22 mouse cellular contexts compared by ENCODE assay signal in the genomic region with DNA sequence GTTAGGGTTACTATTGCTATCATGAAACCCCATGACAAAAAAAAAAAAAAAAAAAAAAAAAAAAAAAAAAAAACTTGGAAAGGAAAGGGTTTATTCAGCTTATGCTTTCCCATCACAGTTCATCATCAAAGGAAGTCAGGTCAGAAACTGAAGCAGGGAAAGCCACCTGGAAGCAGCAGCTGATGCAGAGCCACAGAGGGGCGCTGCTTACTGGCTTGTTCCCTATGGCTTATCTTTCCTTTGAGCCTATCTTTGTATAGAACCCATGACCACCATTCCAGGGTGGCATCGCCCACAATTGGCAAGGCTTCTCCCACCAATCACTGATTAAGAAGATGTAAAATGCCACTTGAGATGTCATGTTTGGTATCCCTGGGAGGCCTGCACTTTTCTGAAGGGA.
DNase-seq lines count a peak whose midpoint lies in the region; ATAC-seq and TF ChIP-seq lines count a peak whose summit lies in the region.
"Had no signal": no experiment of that assay in that cellular context is flagged by ENCODE, and none has a peak within 500 bp of the region (broad histone marks: within the 10 kb centered on the region; RNA-seq: fewer than 3 reads in every experiment).

No protein-coding gene starts in this region.

- no peak overlapping the region for H3K4me2 ChIP-seq in CH12.LX (ENCODE audit: insufficient read depth, low read depth, poor library complexity, severe bottlenecking)
- H3K4me2 ChIP-seq in midbrain, postnatal 0 days (ENCODE audit: low read depth, low read length, poor library complexity, severe bottlenecking), result no peak overlapping the region
- H3K4me2 ChIP-seq: embryonic facial prominence, embryonic 13.5 days; embryonic facial prominence, embryonic 15.5 days; forebrain, embryonic 12.5 days had no signal

- H3K36me3 ChIP-seq in kidney, adult 2 months (ENCODE audit: control insufficient read depth, insufficient read depth, low read length), result no peaks in the 10 kb centered on the region
- no peaks in the 10 kb centered on the region for H3K36me3 ChIP-seq in CH12.LX (replicated peaks in 1 of 2; ENCODE audit: control insufficient read depth in 1 of 2, insufficient read depth in 1 of 2, low read length in 1 of 2)
- H3K36me3 ChIP-seq in ES-Bruce4 (ENCODE audit: control insufficient read depth, insufficient read depth, low read length, poor library complexity, severe bottlenecking), result no peaks in the 10 kb centered on the region
- H3K36me3 ChIP-seq in midbrain, postnatal 0 days (ENCODE audit: insufficient read depth, low read length), result no peaks in the 10 kb centered on the region
- H3K36me3 ChIP-seq: embryonic facial prominence, embryonic 13.5 days; embryonic facial prominence, embryonic 15.5 days; forebrain, embryonic 10.5 days; forebrain, embryonic 12.5 days had no signal

- TF ChIP-seq CTCF in kidney, adult 2 months (conservative IDR thresholded peaks at IDR 0.05; ENCODE audit: insufficient read depth, insufficient read length, low read depth, low read length), result 0 out of 2 replicates have a peak, but pooled peaks have one; percentile 7
- TF ChIP-seq CTCF in CH12.LX (conservative IDR thresholded peaks at IDR 0.05 in 1 of 2, IDR thresholded peaks at IDR 0.05 in 1 of 2; ENCODE audit: low read depth in 2 of 2, low read length in 2 of 2), result peak in 1 of 2 experiments; percentile 54; a peak in 2 of 4 replicates
- TF ChIP-seq CTCF in ES-Bruce4 (IDR thresholded peaks at IDR 0.05; ENCODE audit: low read depth, low read length), result peak; percentile 26
- no peak for TF ChIP-seq CTCF in midbrain, postnatal 0 days (IDR thresholded peaks at IDR 0.05)

- no peaks in the 10 kb centered on the region for H3K79me2 ChIP-seq in CH12.LX (replicated peaks; ENCODE audit: control insufficient read depth, extremely low read depth, insufficient read depth, poor library complexity, severe bottlenecking)

- no peak overlapping the region for H3K4me3 ChIP-seq in kidney, adult 2 months (ENCODE audit: insufficient read depth, low read depth, low read length)
- H3K4me3 ChIP-seq in CH12.LX (replicated peaks in 1 of 3; ENCODE audit: low read depth in 2 of 3, low read length in 2 of 3, poor library complexity in 1 of 3) (no peak overlapping the region), ES-Bruce4 (ENCODE audit: low read depth, low read length) (no peak overlapping the region)
- H3K4me3 ChIP-seq in midbrain, postnatal 0 days (ENCODE audit: low read depth, low read length), result no peak overlapping the region
- H3K4me3 ChIP-seq: embryonic facial prominence, embryonic 13.5 days; embryonic facial prominence, embryonic 15.5 days; erythroblast, embryonic 14.5 days; forebrain, embryonic 10.5 days; forebrain, embryonic 12.5 days had no signal

- H3K9ac ChIP-seq in CH12.LX (ENCODE audit: insufficient read depth, low read depth) (no peak overlapping the region), ES-Bruce4 (ENCODE audit: low read depth, poor library complexity, severe bottlenecking) (no peak overlapping the region)
- H3K9ac ChIP-seq in midbrain, postnatal 0 days (replicated peaks; ENCODE audit: low read length, poor library complexity, severe bottlenecking), result no peak overlapping the region
- H3K9ac ChIP-seq: embryonic facial prominence, embryonic 13.5 days; embryonic facial prominence, embryonic 15.5 days; forebrain, embryonic 12.5 days had no signal

- dilution Hi-C loops in CH12.LX (cut with MboI; ENCODE audit: extremely low pct_ligation_motif_present, extremely low pct_unique_long_range_greater_than_20kb, low sequenced_read_pairs), result no loop called here

- no peak for TF ChIP-seq POLR2A in kidney, adult 2 months (IDR thresholded peaks at IDR 0.05; ENCODE audit: low read depth, low read length)
- TF ChIP-seq POLR2A in CH12.LX (IDR thresholded peaks at IDR 0.05; ENCODE audit: low read depth, low read length) (no peak), ES-Bruce4 (IDR thresholded peaks at IDR 0.05; ENCODE audit: insufficient read depth, low read length) (no peak)

- DNase-seq in kidney, adult 2 months, result no peak
- DNase-seq in kidney, postnatal 25 days, result no peak
- DNase-seq in CH12.LX (ENCODE audit: extremely low read depth), result no peak
- no peak for DNase-seq in midbrain, postnatal 0 days (ENCODE audit: low spot score)
- DNase-seq: adrenal gland, adult 2 months; adrenal gland, postnatal 10 days; adrenal gland, postnatal 25 days; cerebellum, adult 11 months; cerebellum, adult 18-20 months; cerebellum, adult 8-10 months; cerebellum, adult 9-11 months; cerebellum, postnatal 14 days; cerebellum, postnatal 36 days; embryo, embryonic 11 days had no signal

- H3K27me3 ChIP-seq in kidney, adult 2 months (replicated peaks; ENCODE audit: control insufficient read depth, insufficient read depth, low read length), result no peaks in the 10 kb centered on the region
- no peaks in the 10 kb centered on the region for H3K27me3 ChIP-seq in CH12.LX (replicated peaks)
- no peaks in the 10 kb centered on the region for H3K27me3 ChIP-seq in ES-Bruce4 (ENCODE audit: control insufficient read depth, insufficient read depth, low read length, poor library complexity, severe bottlenecking)
- H3K27me3 ChIP-seq in midbrain, postnatal 0 days (ENCODE audit: insufficient read depth, low read length), result no peaks in the 10 kb centered on the region
- H3K27me3 ChIP-seq: embryonic facial prominence, embryonic 13.5 days; embryonic facial prominence, embryonic 15.5 days; forebrain, embryonic 12.5 days had no signal

- WGBS in kidney, adult 2 months, result 92% methylated on average over 2 of the region's 2 CpGs
- WGBS in midbrain, postnatal 0 days, result 98% methylated on average over 2 of the region's 2 CpGs

- TF ChIP-seq RAD21 in CH12.LX (IDR thresholded peaks at IDR 0.05; ENCODE audit: low read depth, low read length), result peak; percentile 56

- no peak for ATAC-seq in midbrain, postnatal 0 days (ENCODE audit: low FRiP score)
- ATAC-seq: forebrain, embryonic 14.5 days; forebrain, embryonic 16.5 days had no signal

- no peak overlapping the region for H3K27ac ChIP-seq in kidney, adult 2 months (ENCODE audit: insufficient read depth, low read depth, low read length)
- H3K27ac ChIP-seq in CH12.LX (ENCODE audit: insufficient read depth, low read depth) (no peak overlapping the region), ES-Bruce4 (ENCODE audit: insufficient read depth, low read length) (no peak overlapping the region)
- no peak overlapping the region for H3K27ac ChIP-seq in midbrain, postnatal 0 days (ENCODE audit: low read depth, low read length)
- H3K27ac ChIP-seq: embryonic facial prominence, embryonic 13.5 days; embryonic facial prominence, embryonic 15.5 days; forebrain, embryonic 10.5 days; forebrain, embryonic 12.5 days had no signal

- in situ Hi-C loops in CH12.LX (cut with MboI; ENCODE audit: low pct_ligation_motif_present, low pct_unique_long_range_greater_than_20kb, low sequenced_read_pairs), result no loop called here

- TF ChIP-seq EP300 in CH12.LX (IDR thresholded peaks at IDR 0.05; ENCODE audit: low read length) (no peak), ES-Bruce4 (IDR thresholded peaks at IDR 0.05; ENCODE audit: insufficient read depth, low read depth, low read length) (no peak)

- H3K9me3 ChIP-seq in CH12.LX (replicated peaks; ENCODE audit: low read length) (no peaks in the 10 kb centered on the region), ES-Bruce4 (replicated peaks; ENCODE audit: control insufficient read depth, insufficient read depth, low read length, poor library complexity, severe bottlenecking) (no peaks in the 10 kb centered on the region)
- no peaks in the 10 kb centered on the region for H3K9me3 ChIP-seq in midbrain, postnatal 0 days (ENCODE audit: low read length)
- H3K9me3 ChIP-seq: embryonic facial prominence, embryonic 13.5 days; embryonic facial prominence, embryonic 15.5 days; forebrain, embryonic 10.5 days; forebrain, embryonic 12.5 days had no signal

- no peaks in the 10 kb centered on the region for H3K4me1 ChIP-seq in kidney, adult 2 months (ENCODE audit: control insufficient read depth, insufficient read depth, low read length)
- peaks cover 2 to 12% of the 10 kb centered on the region in 2 experiments; a peak in 2 of 4 replicates for H3K4me1 ChIP-seq in CH12.LX (ENCODE audit: control insufficient read depth in 1 of 2, insufficient read depth in 2 of 2)
- no peaks in the 10 kb centered on the region for H3K4me1 ChIP-seq in ES-Bruce4 (ENCODE audit: control insufficient read depth, insufficient read depth, low read length)
- H3K4me1 ChIP-seq in midbrain, postnatal 0 days (ENCODE audit: insufficient read depth, low read length), result no peaks in the 10 kb centered on the region; the same call in 1 of the 2 replicates
- H3K4me1 ChIP-seq: embryonic facial prominence, embryonic 15.5 days; forebrain, embryonic 10.5 days had no signal

TF ChIP-seq in CH12.LX, 34 proteins besides CTCF, POLR2A, EP300 and RAD21:
- no peak for TF ChIP-seq SIN3A (IDR thresholded peaks at IDR 0.05; ENCODE audit: low read length)
- TF ChIP-seq TCF12 (IDR thresholded peaks at IDR 0.05; ENCODE audit: low read depth, low read length), result no peak
- TF ChIP-seq ZNF384 (IDR thresholded peaks at IDR 0.05; ENCODE audit: low read depth, low read length), result peak; percentile 66
- peak; percentile 56 for TF ChIP-seq SMC3 (IDR thresholded peaks at IDR 0.05; ENCODE audit: low read depth, low read length)
